Mouse (Mus musculus) layer of hippocampus, postnatal 25 days (tissue): ENCODE results near the gene Lrp8. TPM values are rescaled to one million over a fixed set of nuclear protein-coding genes. Genes with fewer than 3 reads are reported as not detected.
A peak's percentile ranks its signal among the peaks of the same experiment; 100 is the strongest.

Experiments
- DNase-seq, 2 experiments: peaks; one replicate each; pipeline ENCODE4 v3.0.0; 2022; ENCODE audit warnings: mixed read lengths in 2 of 2, low spot score in 1 of 2; ENCODE audit errors: extremely low spot score in 1 of 2
- total RNA-seq, 2 experiments: library from RNA; stranded (reverse); gene quantifications; 2 replicates each; pipeline ENCODE4 v1.2.3; 2021

Gene Lrp8
- total RNA-seq, 2 experiments from 2014 or later, result 82.9 to 110 TPM

- no peak for DNase-seq
Observed at GRCm38 (mm10) chr4:107805491-107805890, 3.4 kb downstream of the Lrp8 start.

DNA sequence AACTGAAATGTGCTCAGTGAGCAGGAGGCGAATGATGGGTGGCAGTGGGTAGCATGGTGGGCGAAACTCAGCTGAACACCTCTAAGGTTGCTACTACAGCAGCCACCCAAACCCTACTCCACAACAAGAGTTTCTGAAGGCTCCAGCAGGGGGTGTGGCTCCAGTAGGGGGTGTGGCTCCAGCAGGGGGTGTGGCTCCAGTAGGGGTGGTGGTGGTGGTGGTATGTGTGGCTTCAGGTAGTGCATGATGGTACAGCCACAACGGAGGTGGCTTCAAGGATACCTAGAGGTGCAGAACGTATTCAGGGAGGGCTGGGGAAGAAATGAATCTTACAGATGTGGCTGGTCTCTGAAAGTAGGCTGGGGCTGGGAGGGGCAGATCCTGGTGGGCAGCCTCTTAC, 5.7 kb downstream of the Lrp8 start:
- no peak for DNase-seq

GRCm38 (mm10) chr4:107808655-107809054, 6.6 kb downstream of the Lrp8 start:
- no peak for DNase-seq

DNA sequence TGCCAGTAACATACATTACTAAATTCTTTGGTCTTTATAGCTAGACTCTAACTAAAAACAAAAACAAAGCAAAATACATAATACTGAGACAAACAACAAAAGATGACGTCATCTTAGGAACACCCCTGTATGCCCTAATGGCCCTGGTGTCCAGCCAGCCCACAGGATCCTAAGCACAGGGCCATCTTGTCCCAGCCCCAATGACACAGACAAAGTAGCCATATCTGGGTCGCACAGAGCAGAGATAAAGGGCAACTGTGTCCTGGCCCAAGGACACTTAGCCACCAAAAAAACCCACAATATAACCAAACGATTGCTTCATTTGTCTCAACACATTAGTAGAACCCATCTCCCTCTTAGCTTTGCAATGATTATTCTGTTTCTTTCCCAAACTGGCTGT, 8.9 kb downstream of the Lrp8 start:
- no peak for DNase-seq

DNA sequence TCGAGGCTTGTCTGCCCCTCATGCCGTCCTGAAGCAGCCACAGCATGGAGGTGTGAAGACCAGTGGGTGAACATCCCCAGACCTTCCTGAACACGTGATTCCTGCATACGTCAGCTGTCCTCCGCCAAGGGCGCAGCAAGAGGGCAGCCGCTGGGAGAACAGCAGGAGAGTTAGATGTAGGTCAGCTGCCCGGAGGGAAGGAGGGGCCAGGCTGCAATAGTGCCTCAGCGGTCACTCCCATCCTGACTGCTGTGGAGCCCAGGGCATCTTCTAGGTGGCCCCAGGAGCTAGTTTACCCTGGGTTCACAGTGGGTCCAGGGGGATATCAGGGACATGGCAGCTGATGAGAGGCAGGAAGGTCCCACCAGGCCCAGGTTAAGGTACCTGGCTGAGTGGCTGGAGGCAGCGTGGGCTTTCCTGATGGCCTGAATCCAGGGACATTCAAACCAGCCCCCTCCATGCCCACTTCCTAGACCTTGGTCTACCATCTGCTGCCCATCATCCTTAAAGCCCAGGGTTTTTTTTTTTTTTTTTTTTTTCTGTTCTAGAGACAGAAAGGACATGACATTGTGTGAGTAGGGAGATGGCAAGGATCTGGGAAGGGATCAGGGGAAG, 9.8 kb downstream of the Lrp8 start:
- DNase-seq, result no peak

DNA sequence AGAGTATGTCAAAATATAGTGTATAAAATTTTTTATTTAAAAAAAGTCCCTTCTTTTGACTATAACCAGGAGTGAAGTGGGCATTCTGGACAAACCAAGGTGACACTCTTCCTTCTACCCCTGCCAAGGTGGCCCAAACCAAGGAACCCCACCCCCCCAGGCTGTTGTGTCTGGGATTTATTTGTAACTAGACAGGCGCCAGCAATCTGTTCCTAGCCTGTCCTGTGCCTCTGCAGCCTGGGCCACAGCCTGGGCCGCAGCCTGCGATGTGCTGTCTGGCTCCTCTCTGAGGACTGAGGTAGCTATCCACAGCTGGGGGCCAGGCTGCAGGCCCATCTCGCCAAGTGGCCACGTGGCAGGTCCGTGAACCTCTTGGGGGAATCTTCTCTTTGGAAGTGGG, 10.3 kb downstream of the Lrp8 start:
- no peak for DNase-seq

- DNase-seq, result no peak
Observed at GRCm38 (mm10) chr4:107816459-107816858, 14.4 kb downstream of the Lrp8 start.

DNA sequence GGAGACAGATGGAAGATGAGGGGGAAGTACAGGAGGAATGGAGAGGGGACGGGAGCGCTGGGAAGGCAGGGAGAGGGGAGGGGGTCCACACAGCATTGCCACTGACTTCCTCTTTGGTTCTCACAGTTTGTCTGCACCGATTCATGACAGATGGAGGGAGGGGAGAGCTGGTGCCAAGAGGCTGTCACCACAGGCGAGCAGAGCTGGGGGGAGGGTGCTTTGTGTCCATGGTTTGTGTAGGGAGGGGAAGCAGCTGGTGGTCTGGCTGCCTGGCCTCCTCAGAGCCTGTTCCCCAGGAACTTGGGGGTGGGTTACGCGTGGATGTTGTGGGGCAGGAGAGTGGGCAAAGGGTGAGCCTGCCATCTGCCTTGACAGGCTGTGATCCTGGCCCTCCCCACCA, 15.4 kb downstream of the Lrp8 start:
- no peak for DNase-seq

DNA sequence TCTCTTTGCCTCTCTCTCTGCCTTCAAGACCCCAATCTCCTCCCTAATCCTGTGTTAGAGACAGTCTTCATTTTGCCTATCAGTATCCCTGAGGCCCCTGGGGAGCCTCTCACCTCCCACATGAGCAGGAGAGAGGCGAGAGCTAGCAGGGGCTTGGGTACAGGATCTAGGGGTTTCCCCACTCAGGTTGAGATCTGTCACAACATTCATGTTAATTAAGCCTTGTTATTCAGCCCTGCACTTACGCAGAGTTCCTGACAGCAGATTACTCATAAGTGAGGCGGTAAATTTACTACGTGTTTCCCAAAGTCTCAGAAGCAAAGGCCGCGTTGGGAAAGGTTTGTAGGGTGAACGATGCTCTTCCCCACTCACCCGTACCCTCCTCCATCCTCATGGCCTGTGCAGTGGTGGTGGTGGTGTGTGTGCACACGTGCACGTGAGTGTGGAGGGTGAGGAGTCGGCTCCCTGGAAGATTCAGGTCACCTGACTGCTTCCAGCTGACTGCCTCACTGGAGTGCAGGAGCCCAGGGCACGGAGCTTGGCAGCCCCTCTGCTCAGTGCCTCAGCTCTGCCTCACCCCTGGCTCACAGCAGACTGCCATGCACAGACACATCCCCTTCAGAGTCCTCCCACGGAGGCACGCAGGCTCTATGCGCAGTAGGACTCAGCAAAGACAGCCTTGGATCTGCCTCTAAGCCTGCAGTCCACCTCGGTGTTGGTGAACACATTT, 18.1 kb downstream of the Lrp8 start:
- peak in 1 of 2 experiments; percentile 19 for DNase-seq

DNA sequence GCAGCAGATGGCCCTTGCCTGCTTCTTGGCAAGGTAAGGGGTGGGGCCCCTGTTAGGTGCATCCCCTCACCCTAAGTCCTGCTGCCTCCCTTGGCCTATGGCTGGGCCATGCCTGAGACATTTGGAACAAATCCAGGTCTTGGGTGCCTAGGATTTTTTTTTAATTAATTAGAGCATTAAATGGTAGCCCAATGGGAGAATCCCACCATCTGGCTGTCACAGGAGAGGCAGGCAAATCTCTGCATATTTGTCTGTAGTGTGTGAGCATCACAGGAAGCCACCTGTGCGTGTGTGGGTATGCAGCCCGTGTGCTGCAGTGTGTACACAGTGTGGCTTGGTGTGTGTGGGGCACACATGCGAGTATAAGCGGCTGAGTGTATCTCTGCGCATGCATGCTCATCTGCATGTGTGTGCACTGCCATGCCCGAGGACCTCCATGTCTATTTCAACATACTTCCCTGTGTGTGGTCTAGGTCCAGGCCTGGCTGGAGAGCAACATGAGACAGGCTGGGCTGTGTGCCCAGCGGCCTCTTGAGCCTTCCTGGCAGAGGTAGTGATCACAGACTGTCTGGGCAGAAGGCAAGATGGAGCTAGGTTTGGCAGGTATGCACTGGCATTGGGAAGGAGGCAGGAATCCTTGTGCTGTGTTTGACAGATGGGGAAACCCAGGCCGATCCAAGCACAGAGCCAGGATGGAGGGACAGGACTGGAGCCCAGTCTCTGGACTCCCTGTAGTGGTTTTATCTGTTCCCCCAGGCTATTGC, 19.0 kb downstream of the Lrp8 start:
- no peak for DNase-seq

DNA sequence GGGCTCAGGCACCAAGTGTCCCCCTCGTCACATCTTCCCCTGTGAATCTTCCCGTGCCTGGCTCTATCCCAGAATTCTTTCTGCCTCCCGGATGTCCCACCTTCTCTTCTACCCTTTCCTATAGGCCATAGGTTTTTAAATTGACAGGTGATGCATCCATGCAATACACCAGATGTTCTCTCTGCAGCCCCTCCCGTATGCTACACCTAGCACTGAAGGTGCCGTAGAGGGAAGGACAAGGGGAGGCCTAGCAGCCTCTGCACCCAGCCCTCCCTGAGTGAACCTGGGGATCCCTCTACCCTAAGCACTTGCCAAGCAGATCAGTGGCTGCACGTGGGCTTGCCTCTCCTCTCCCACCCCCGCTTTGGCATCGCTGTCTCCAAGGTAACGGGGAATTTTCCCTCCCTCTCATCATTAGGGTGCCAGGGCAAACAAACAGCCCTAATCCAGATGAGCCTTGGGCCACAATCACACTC, 20.9 kb downstream of the Lrp8 start:
- DNase-seq, result no peak

- no peak for DNase-seq
Observed at GRCm38 (mm10) chr4:107823511-107823910, 21.4 kb downstream of the Lrp8 start.

GRCm38 (mm10) chr4:107828727-107829218, 26.7 kb downstream of the Lrp8 start:
- DNase-seq, result no peak

DNA sequence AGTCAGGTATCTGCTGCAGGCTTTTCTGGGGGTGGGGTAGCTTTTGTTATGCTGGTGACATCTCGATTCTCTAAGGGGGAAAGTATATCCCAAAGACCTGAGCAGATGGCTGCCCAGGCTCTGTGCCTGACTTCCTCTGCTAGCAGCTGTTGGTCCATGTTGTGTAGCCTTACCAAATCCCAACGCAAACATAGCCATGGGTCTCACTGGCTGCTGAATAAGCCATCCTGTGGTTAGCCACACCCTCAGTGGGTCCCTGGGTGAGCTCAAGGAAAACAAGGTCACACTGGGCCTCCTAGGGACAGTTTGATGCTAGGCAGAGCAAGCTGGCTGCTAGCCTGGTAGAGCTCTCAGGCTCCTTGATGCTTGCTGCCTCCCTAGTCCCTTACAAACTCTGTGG, 27.6 kb downstream of the Lrp8 start:
- no peak for DNase-seq

DNA sequence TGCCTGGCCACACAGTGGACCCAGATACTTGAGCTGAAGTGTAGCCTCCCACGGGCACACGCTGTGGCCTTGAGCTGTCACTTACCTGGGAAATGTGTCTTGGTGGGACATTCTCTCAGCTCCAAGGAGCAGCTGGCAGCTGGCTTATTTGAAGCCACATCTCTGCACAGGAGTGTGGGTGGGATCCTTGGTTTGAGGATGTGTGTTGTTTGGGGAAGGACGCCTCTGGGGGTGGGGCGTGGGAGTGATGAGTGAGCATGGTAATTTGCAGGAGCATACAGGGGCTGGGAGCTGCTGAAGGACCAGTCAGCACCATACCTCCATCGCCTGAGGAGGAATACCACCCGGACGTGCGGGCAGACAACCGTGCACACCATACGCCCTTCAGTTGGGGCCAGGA, 28.1 kb downstream of the Lrp8 start:
- DNase-seq, result no peak

GRCm38 (mm10) chr4:107830821-107831221, 28.8 kb downstream of the Lrp8 start:
- DNase-seq, result no peak

DNA sequence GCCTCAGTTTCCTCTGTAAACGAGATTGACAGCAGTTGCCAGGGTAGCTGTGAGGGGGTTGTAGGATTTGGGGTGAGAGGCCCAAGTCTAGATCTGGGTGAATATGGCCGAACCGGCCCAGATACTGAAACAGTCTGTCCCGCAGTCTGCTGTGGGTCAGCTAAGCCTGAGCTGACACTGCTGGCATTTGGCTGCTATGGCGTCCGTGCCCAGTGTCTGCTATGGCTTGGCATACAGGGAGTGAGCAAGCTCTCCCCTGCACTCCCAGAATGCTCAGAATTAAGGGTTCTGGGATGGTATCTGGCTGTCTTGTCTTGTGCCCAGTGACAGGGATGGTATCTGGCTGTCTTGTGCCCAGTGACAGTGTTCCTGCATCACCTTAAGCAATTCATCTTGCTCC, 29.6 kb downstream of the Lrp8 start:
- DNase-seq, result no peak

DNA sequence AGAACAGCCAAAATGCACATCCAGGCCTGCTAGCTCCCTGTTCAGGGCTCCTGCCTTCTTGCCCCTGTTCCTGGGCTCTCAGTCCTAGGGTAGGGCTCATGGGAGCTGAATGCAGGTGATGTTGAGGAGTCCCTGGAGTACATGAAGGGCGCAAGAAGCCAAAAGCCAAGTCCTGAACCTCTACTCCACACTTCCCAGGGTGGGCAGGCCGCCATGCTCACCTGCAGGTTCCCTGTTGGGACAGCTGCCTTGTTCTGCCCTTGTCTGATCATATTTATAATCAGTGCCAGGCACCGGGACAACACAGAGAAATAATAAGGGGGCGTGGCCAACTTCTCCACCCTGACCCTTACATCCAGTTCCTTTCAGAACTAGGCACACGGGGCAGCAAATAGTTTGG, 31.5 kb downstream of the Lrp8 start:
- DNase-seq, result no peak

- DNase-seq, result no peak
Observed at GRCm38 (mm10) chr4:107834643-107835314, 32.7 kb downstream of the Lrp8 start.

- DNase-seq, result no peak
Observed at GRCm38 (mm10) chr4:107835508-107835909, 33.4 kb downstream of the Lrp8 start.

DNA sequence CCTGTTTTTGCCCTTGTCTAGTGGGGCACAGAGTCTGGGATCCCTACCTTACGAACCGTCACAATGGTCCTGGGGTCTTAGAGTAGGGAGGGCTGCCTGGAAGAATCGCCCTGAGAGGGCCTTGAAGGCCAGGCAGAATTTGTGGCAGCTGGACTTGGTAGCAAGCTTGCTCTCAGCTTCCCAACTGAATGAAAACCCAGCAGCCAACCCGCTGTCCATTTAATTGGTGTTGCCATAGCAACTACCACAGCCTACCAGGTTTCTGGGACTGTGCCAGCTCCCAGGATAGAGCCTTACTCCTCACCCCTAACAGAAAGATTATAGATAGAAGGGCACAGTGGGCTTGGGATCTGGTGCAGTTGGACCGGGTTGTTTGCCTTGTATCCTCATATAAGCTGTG, 34.7 kb downstream of the Lrp8 start:
- peak in 1 of 2 experiments; percentile 63 for DNase-seq
